Mouse (Mus musculus) skeletal muscle tissue, adult 2 months (tissue): ENCODE measurements around the gene Mmp28.
A peak's percentile ranks its signal among the peaks of the same experiment; 100 is the strongest.

Experiments used
- DNase-seq: peaks from one replicate; pipeline ENCODE4 v3.0.0-alpha.2; 2012; ENCODE audit warnings: low read depth, low spot score

Mmp28 gene

GRCm38 (mm10) chr11:83448021-83448926 lies 14.6 kb downstream of the Mmp28 start:
- peak; percentile 70 for DNase-seq

GRCm38 (mm10) chr11:83447612-83448011 lies 15.3 kb downstream of the Mmp28 start:
- DNase-seq: no peak

DNA sequence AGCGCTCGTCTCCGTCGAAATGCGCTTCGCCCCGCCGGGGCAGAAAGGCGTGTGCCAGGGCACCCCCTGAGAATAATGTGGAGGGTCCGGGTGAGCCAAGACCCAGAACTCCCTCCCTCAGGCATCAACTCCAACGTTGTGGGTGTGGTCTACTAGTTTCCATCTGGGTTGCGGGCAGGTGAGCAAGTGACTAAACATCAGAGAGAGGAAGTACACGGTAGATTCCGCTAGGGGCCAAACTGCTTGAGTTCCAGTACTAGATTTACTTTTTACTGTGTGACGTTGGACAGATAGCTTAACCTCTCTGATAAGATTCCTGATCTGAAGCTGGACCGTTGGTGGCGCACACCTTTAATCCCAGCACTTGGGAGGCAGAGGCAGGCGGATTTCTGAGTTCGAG lies 17.9 kb downstream of the Mmp28 start:
- DNase-seq: no peak

- DNase-seq: no peak
Observed at GRCm38 (mm10) chr11:83443824-83444223, 19.0 kb downstream of the Mmp28 start.

GRCm38 (mm10) chr11:83442596-83443267 lies 20.1 kb downstream of the Mmp28 start:
- no peak for DNase-seq

DNA sequence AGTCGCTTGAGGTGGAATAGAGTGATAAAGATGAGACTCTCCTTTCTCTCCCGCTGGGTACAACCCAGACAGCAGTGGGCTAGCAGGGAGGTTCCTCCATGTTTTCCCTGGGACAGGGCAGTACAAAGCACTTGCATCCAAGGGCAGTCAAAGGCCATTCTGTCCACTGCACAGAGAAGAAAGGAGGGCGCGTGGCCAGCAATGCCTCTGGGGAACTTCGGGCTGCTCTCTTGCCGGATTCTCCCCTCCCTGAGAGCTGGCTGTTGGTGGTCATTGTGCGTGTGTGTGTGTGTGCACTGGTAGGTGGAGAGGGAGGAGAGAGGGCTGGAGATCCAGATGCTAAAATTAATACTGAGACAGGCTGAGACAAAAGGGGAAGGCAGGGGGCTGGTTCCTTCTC lies 21.6 kb downstream of the Mmp28 start:
- peak; percentile 34 for DNase-seq

- DNase-seq: peak; percentile 84
Observed at GRCm38 (mm10) chr11:83440081-83441064, 22.5 kb downstream of the Mmp28 start.

DNA sequence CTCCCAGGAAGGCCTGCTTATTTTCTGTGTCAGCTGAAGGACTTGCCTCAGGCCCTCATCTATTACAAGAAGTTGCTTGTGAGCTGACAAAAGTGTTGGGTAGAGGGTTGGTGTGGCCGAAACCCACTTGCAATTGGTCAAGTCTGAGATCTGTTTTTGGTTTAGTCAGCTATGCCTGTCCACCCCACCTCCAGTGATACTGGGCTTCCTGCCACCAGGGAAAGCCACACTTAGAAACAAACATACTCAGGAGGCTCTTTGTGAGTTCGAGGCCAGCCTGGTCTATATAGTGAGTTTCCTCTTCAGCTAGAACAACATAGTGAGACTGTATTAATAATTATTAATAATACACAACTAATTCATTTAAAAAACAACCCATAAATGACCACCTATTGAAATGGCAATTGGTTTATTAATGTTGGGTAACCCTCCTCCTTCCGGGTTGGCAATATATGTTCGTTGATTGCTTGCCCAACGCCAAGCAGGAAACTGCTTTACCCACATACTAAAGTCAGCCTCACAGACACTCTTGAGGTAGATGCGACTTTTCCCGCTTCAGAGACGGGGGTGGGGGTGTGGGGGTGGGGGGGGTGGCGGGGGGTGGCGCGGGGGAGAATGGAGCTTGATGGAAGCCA lies 23.3 kb downstream of the Mmp28 start:
- no peak for DNase-seq

DNA sequence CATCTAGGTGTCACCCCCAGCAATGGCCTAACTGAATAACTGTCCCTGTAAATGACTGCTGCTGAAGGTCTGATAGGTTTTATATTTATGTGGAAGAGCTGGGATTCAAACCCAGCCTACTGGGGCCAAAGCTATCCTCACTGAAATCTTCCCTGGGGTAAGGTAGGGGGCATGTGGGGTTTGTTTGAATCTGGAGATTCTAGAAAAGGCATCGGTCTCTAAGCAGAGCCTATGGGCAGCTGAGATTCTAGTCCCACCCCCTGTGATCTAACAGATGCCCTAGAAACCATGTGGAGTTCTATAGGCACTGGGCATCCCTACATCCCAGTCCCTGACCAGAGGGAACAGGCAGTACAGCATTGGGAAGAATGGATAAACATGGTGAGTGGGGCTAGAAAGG lies 25.5 kb downstream of the Mmp28 start, which contains the start of gene 1700020L24Rik:
1700020L24Rik (plus strand) TSS at position 301 of the 400 bp plus-strand sequence.
- DNase-seq: no peak

DNA sequence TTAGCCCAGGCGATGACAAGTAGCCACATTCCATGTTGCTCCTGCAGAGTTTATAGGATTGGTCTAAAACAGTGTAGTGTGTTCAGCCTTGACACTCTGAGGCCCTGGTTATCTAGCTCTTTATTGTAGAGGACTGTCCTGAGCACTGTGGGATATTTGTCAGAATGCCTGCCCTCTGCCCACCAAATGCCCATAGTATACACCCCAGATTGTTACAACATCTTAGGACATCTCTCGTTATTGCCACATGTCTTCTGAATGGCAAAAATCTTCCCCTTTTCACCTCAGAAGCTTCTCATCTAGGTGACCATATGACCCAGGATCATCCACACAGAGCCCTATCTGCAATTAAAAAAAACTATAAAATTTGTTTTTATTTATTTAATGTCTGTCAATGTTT lies 30.3 kb downstream of the Mmp28 start:
- no peak for DNase-seq

GRCm38 (mm10) chr11:83429355-83429754 lies 33.5 kb downstream of the Mmp28 start, which contains the start of gene Gas2l2:
Gas2l2 (minus strand) TSS chr11:83429455.
- no peak for DNase-seq

DNA sequence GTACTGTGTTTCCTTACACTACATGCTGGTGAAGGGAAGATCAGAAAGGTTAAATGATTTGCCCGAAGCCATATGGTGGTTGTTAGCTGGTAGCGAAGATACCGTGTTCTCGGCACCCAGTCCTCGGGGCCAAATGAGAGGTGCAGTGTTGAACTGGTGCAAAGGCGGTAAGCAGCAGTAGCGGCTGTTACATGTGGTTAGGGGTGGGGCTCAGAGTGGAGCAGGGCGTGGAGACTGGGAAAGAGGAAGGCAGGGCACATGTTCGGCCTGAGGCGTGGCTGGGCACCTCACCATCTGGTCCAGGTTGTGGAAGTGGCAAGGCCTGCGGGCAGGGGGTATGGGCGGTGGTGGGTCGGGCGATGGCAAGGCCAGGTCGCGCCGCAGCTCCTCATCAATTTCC lies 35.9 kb downstream of the Mmp28 start:
- no peak for DNase-seq

- DNase-seq: peak; percentile 32
Observed at GRCm38 (mm10) chr11:83424681-83425080, 38.2 kb downstream of the Mmp28 start.

GRCm38 (mm10) chr11:83421305-83421704 lies 41.6 kb downstream of the Mmp28 start:
- peak; percentile 27 for DNase-seq

- DNase-seq: no peak
Observed at GRCm38 (mm10) chr11:83420338-83420737, 42.5 kb downstream of the Mmp28 start.

DNA sequence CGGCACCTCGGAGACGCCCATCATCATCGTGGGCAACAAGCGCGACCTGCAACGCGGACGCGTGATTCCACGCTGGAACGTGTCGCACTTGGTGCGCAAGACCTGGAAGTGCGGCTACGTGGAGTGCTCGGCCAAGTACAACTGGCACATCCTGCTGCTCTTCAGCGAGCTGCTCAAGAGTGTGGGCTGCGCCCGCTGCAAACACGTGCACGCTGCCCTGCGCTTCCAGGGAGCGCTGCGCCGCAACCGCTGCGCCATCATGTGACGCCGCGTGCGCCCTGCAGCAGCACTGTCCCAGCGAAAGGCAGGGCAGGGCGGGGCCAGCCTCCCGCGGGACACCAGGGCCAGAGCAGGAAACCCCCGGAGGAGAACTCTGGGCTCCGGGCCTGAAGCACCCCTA lies 44.3 kb downstream of the Mmp28 start:
- DNase-seq: no peak

DNA sequence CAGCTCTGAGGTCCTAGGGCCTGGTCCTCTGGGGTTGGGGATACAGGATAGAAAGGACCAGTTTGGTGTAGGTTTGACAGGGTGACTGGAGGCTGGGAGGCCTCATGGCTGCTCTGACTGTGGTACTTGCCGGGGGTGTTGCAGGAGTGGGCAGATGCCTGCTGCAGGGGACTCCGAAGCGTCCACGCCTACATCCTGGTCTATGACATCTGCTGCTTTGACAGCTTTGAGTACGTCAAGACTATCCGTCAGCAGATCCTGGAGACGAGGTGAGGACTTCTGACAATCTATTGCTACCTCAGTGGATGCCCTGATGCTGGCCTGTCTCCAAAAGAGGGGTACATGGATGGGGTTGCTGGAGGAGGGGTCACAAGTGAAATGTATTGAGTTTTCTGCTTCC lies 45.2 kb downstream of the Mmp28 start:
- DNase-seq: no peak

DNA sequence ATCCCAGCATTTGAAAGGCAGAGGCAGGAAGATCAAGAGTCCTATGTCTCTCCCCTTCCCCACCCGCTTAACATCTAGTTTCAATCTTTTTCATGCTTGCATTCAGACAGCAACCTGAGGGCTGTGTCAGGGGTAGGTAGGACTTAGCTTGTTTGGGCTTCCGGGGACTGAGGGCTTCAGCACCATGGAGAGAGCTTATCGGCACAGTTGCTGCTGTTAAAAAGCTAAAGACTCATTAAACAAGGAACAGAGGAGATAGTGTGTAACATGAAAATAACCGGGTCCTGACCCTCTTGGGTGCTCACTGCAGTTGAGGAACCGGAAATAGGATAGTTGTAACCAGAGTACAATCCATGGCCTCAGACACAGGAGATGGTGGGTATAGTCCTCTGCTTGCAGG lies 45.8 kb downstream of the Mmp28 start:
- DNase-seq: no peak

GRCm38 (mm10) chr11:83410510-83410909 lies 52.4 kb downstream of the Mmp28 start:
- no peak for DNase-seq

DNA sequence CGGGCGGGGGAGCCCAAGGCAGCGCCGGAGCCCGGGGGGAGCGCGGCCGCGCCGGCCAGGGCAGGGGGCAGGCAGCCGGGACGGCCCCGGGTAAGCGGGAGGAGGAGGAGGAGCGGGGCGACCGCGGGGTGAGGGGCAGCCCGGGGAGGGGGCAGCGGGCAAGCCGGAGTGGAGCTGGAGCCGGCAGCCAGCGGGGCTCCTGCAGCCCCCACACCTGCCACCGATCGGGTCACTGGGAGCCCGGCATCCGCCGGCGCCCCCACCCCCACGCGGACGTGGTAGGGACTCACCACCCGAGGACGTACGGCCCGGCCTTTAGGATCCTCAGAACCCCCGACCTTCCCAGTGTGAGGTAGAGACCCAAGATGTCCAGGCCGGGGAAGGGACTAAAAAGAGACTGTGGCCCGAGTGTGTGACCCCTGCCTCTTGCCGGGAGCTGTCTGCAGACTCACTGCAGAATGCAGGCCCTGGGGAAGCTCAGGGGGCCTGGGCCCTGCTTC lies 53.0 kb downstream of the Mmp28 start:
- DNase-seq: no peak
